Mouse (Mus musculus): ENCODE measurements around the gene Pik3ip1. TPM values are rescaled to one million over a fixed set of nuclear protein-coding genes. Genes with fewer than 3 reads are reported as not detected.

The Pik3ip1 gene
- polyA plus RNA-seq, 1 experiment from 2014 or later: 26.5 TPM

- ATAC-seq (ENCODE audit: low read depth): peak; percentile 95
- Histone ChIP-seq H3K4me2 (peak overlapping the region; percentile 100), H3K36me3 (peaks cover 25% of the 10 kb centered on the region), H3K9me3 (no peaks in the 10 kb centered on the region), H3K27ac (replicated peaks) (peak overlapping the region; percentile 79), H3K4me1 (replicated peaks) (peaks cover 52% of the 10 kb centered on the region), H3K9ac (peak overlapping the region; percentile 82), H3K4me3 (peak overlapping the region; percentile 61), H3K27me3 (no peaks in the 10 kb centered on the region; the same call in 1 of the 2 replicates)
- under 1% methylated on average over 74 of the region's 75 CpGs for WGBS
These were observed 1.8 kb downstream of the Pik3ip1 start for GRCm38 (mm10) chr11:3331756-3332642.

- Histone ChIP-seq H3K9me3 (no peaks in the 10 kb centered on the region), H3K27ac (replicated peaks) (peak overlapping the region; percentile 50; the same call in 1 of the 2 replicates), H3K36me3 (peaks cover 25% of the 10 kb centered on the region), H3K4me1 (replicated peaks) (peaks cover 64% of the 10 kb centered on the region), H3K27me3 (no peaks in the 10 kb centered on the region; the same call in 1 of the 2 replicates), H3K4me2 (peak overlapping the region; percentile 100; the same call in 1 of the 2 replicates), H3K9ac (peak overlapping the region; percentile 5; the same call in 1 of the 2 replicates), H3K4me3 (no peak overlapping the region)
- no peak for ATAC-seq (ENCODE audit: low read depth)
- 88% methylated on average over 11 of the region's 11 CpGs for WGBS
These were observed 3.0 kb downstream of the Pik3ip1 start for GRCm38 (mm10) chr11:3333111-3333695.

- H3K4me3 ChIP-seq: no peak overlapping the region
- H3K36me3 ChIP-seq: peaks cover 25% of the 10 kb centered on the region
- H3K27me3 ChIP-seq: no peaks in the 10 kb centered on the region; the same call in 1 of the 2 replicates
- no peak for ATAC-seq (ENCODE audit: low read depth)
- 87% methylated on average over 11 of the region's 11 CpGs for WGBS
- H3K4me2 ChIP-seq: no peak overlapping the region
- no peaks in the 10 kb centered on the region for H3K9me3 ChIP-seq
- H3K9ac ChIP-seq: no peak overlapping the region
- peaks cover 64% of the 10 kb centered on the region for H3K4me1 ChIP-seq (replicated peaks)
- no peak overlapping the region for H3K27ac ChIP-seq (replicated peaks)
These were observed 4.0 kb downstream of the Pik3ip1 start for GRCm38 (mm10) chr11:3334141-3334710.

GRCm38 (mm10) chr11:3334711-3335316 lies 4.6 kb downstream of the Pik3ip1 start:
- no peak for ATAC-seq (ENCODE audit: low read depth)
- Histone ChIP-seq H3K36me3 (peaks cover 25% of the 10 kb centered on the region), H3K27ac (replicated peaks) (no peak overlapping the region), H3K9ac (0 out of 2 replicates have a peak overlapping the region, but pooled peaks have one; percentile 26), H3K4me3 (no peak overlapping the region), H3K4me2 (no peak overlapping the region), H3K9me3 (no peaks in the 10 kb centered on the region), H3K4me1 (replicated peaks) (peaks cover 64% of the 10 kb centered on the region), H3K27me3 (no peaks in the 10 kb centered on the region; the same call in 1 of the 2 replicates)
- 44% methylated on average over 9 of the region's 9 CpGs for WGBS

GRCm38 (mm10) chr11:3335651-3336216 lies 5.5 kb downstream of the Pik3ip1 start:
- Histone ChIP-seq H3K4me3 (no peak overlapping the region), H3K4me2 (no peak overlapping the region)
- no peak for ATAC-seq (ENCODE audit: low read depth)

GRCm38 (mm10) chr11:3336602-3337001 lies 6.4 kb downstream of the Pik3ip1 start:
- Histone ChIP-seq H3K36me3 (peaks cover 32% of the 10 kb centered on the region), H3K9ac (no peak overlapping the region), H3K4me3 (no peak overlapping the region), H3K4me2 (no peak overlapping the region), H3K9me3 (no peaks in the 10 kb centered on the region), H3K27me3 (no peaks in the 10 kb centered on the region; the same call in 1 of the 2 replicates), H3K4me1 (replicated peaks) (peaks cover 48% of the 10 kb centered on the region), H3K27ac (replicated peaks) (peak overlapping the region; percentile 83)
- WGBS: 74% methylated on average over 3 of the region's 3 CpGs
- ATAC-seq (ENCODE audit: low read depth): no peak

More at GRCm38 (mm10) chr11:3335651-3336216, 5.5 kb downstream of the Pik3ip1 start:
- Histone ChIP-seq H3K27ac (replicated peaks) (no peak overlapping the region), H3K4me1 (replicated peaks) (peaks cover 55% of the 10 kb centered on the region), H3K9ac (0 out of 2 replicates have a peak overlapping the region, but pooled peaks have one; percentile 12), H3K36me3 (peaks cover 25% of the 10 kb centered on the region), H3K9me3 (no peaks in the 10 kb centered on the region), H3K27me3 (no peaks in the 10 kb centered on the region; the same call in 1 of the 2 replicates)
- WGBS: 56% methylated on average over 11 of the region's 11 CpGs

- peaks cover 39% of the 10 kb centered on the region for H3K36me3 ChIP-seq
- WGBS: 5% methylated on average over 12 of the region's 12 CpGs
- no peak overlapping the region for H3K4me3 ChIP-seq
- H3K9ac ChIP-seq: peak overlapping the region; percentile 57
- H3K27ac ChIP-seq (replicated peaks): peak overlapping the region; percentile 83
- peak; percentile 63 for ATAC-seq (ENCODE audit: low read depth)
- H3K4me1 ChIP-seq (replicated peaks): peaks cover 42% of the 10 kb centered on the region
- H3K27me3 ChIP-seq: no peaks in the 10 kb centered on the region; the same call in 1 of the 2 replicates
- peak overlapping the region; percentile 11; the same call in 1 of the 2 replicates for H3K4me2 ChIP-seq
- H3K9me3 ChIP-seq: no peaks in the 10 kb centered on the region
These were observed 7.2 kb downstream of the Pik3ip1 start for GRCm38 (mm10) chr11:3337173-3337955.

GRCm38 (mm10) chr11:3337961-3338360 lies 7.8 kb downstream of the Pik3ip1 start:
- Histone ChIP-seq H3K4me2 (no peak overlapping the region), H3K9ac (peak overlapping the region; percentile 57; the same call in 1 of the 2 replicates), H3K27me3 (no peaks in the 10 kb centered on the region; the same call in 1 of the 2 replicates), H3K36me3 (peaks cover 44% of the 10 kb centered on the region), H3K9me3 (no peaks in the 10 kb centered on the region), H3K4me1 (replicated peaks) (peaks cover 36% of the 10 kb centered on the region), H3K4me3 (no peak overlapping the region), H3K27ac (replicated peaks) (peak overlapping the region; percentile 83)
- 47% methylated on average over 5 of the region's 5 CpGs for WGBS
- ATAC-seq (ENCODE audit: low read depth): no peak

GRCm38 (mm10) chr11:3341476-3341875 lies 11.3 kb downstream of the Pik3ip1 start:
- no peak overlapping the region for H3K4me3 ChIP-seq
- no peaks in the 10 kb centered on the region for H3K27me3 ChIP-seq
- peaks cover 54% of the 10 kb centered on the region for H3K36me3 ChIP-seq
- peaks cover 17% of the 10 kb centered on the region for H3K4me1 ChIP-seq (replicated peaks)
- H3K27ac ChIP-seq (replicated peaks): no peak overlapping the region
- no peak overlapping the region for H3K4me2 ChIP-seq
- WGBS: 86% methylated on average over 5 of the region's 5 CpGs
- no peak for ATAC-seq (ENCODE audit: low read depth)
- H3K9ac ChIP-seq: no peak overlapping the region
- no peaks in the 10 kb centered on the region for H3K9me3 ChIP-seq

GRCm38 (mm10) chr11:3344916-3345315 lies 14.7 kb downstream of the Pik3ip1 start:
- Histone ChIP-seq H3K9ac (no peak overlapping the region), H3K36me3 (peaks cover 84% of the 10 kb centered on the region), H3K4me3 (no peak overlapping the region), H3K9me3 (no peaks in the 10 kb centered on the region), H3K27me3 (no peaks in the 10 kb centered on the region), H3K27ac (replicated peaks) (no peak overlapping the region), H3K4me2 (no peak overlapping the region), H3K4me1 (replicated peaks) (peaks cover 26% of the 10 kb centered on the region)
- WGBS: 91% methylated on average over 3 of the region's 3 CpGs
- ATAC-seq (ENCODE audit: low read depth): no peak

- Histone ChIP-seq H3K36me3 (peaks cover 93% of the 10 kb centered on the region), H3K9me3 (no peaks in the 10 kb centered on the region), H3K4me2 (no peak overlapping the region), H3K4me1 (replicated peaks) (peaks cover 26% of the 10 kb centered on the region), H3K9ac (no peak overlapping the region), H3K4me3 (no peak overlapping the region), H3K27ac (replicated peaks) (no peak overlapping the region), H3K27me3 (no peaks in the 10 kb centered on the region)
- ATAC-seq (ENCODE audit: low read depth): no peak
- WGBS: 94% methylated on average over 7 of the region's 7 CpGs
These were observed 16.1 kb downstream of the Pik3ip1 start for GRCm38 (mm10) chr11:3346351-3346750.
